Mouse (Mus musculus): ENCODE data around the gene Ccdc184. TPM values are rescaled to one million over a fixed set of nuclear protein-coding genes. Genes with fewer than 3 reads are reported as not detected.

Ccdc184 gene
- total RNA-seq, 1 experiment from 2014 or later: 0.10 TPM

- peak; percentile 89 to 98 for ATAC-seq (replicated peaks in 1 of 2; ENCODE audit: insufficient read depth in 1 of 2, low FRiP score in 2 of 2, low TSS enrichment in 1 of 2, low read depth in 1 of 2, poor library complexity in 2 of 2, severe bottlenecking in 2 of 2)
These were observed 14.3 kb downstream of the Ccdc184 start for GRCm38 (mm10) chr15:98181132-98181711.

- ATAC-seq (replicated peaks in 1 of 2; ENCODE audit: insufficient read depth in 1 of 2, low FRiP score in 2 of 2, low TSS enrichment in 1 of 2, low read depth in 1 of 2, poor library complexity in 2 of 2, severe bottlenecking in 2 of 2): no peak
These were observed 15.1 kb downstream of the Ccdc184 start for GRCm38 (mm10) chr15:98181856-98182570.

- ATAC-seq (replicated peaks in 1 of 2; ENCODE audit: insufficient read depth in 1 of 2, low FRiP score in 2 of 2, low TSS enrichment in 1 of 2, low read depth in 1 of 2, poor library complexity in 2 of 2, severe bottlenecking in 2 of 2): no peak
These were observed 17.5 kb downstream of the Ccdc184 start for GRCm38 (mm10) chr15:98184456-98184855.

GRCm38 (mm10) chr15:98195442-98195841 lies 28.5 kb downstream of the Ccdc184 start, which contains the start of gene Olfr288:
Gene Olfr288 (minus strand): TSS chr15:98195542.
- ATAC-seq (replicated peaks in 1 of 2; ENCODE audit: insufficient read depth in 1 of 2, low FRiP score in 2 of 2, low TSS enrichment in 1 of 2, low read depth in 1 of 2, poor library complexity in 2 of 2, severe bottlenecking in 2 of 2): no peak

- ATAC-seq (replicated peaks in 1 of 2; ENCODE audit: insufficient read depth in 1 of 2, low FRiP score in 2 of 2, low TSS enrichment in 1 of 2, low read depth in 1 of 2, poor library complexity in 2 of 2, severe bottlenecking in 2 of 2): no peak
These were observed 42.7 kb downstream of the Ccdc184 start for GRCm38 (mm10) chr15:98209676-98210075.

- no peak for ATAC-seq (replicated peaks in 1 of 2; ENCODE audit: insufficient read depth in 1 of 2, low FRiP score in 2 of 2, low TSS enrichment in 1 of 2, low read depth in 1 of 2, poor library complexity in 2 of 2, severe bottlenecking in 2 of 2)
These were observed 46.4 kb downstream of the Ccdc184 start for GRCm38 (mm10) chr15:98213336-98213870.

GRCm38 (mm10) chr15:98214130-98214529 lies 47.2 kb downstream of the Ccdc184 start:
- ATAC-seq (replicated peaks in 1 of 2; ENCODE audit: insufficient read depth in 1 of 2, low FRiP score in 2 of 2, low TSS enrichment in 1 of 2, low read depth in 1 of 2, poor library complexity in 2 of 2, severe bottlenecking in 2 of 2): no peak

Other genes with a start within 250 kb of the Ccdc184 start
- 36.1 and 45.1 TPM in 2 replicates for gene Tmem106c, start 203.0 kb upstream of the Ccdc184 start, total RNA-seq (2017)
- not detected in 2 replicates for gene Col2a1, start 162.5 kb upstream of the Ccdc184 start, total RNA-seq (2017)
- gene Pfkm, start 74.6 kb upstream of the Ccdc184 start, total RNA-seq (2017): 38.0 and 41.3 TPM in 2 replicates
- 58.2 and 63.0 TPM in 2 replicates for gene Senp1, start 73.4 kb upstream of the Ccdc184 start, total RNA-seq (2017)
- gene Asb8, start 1.5 kb upstream of the Ccdc184 start, total RNA-seq (2017): 17.2 and 20.4 TPM in 2 replicates
- gene Olfr288, start 28.4 kb downstream of the Ccdc184 start, total RNA-seq (2017): not detected in 2 replicates
- not detected in 2 replicates for gene Gm44579, start 53.8 kb downstream of the Ccdc184 start, total RNA-seq (2017)
- gene Olfr287, start 53.9 kb downstream of the Ccdc184 start, total RNA-seq (2017): not detected in 2 replicates
- gene Olfr286, start 67.3 kb downstream of the Ccdc184 start, total RNA-seq (2017): not detected in 2 replicates
- not detected in 2 replicates for gene H1fnt, start 90.1 kb downstream of the Ccdc184 start, total RNA-seq (2017)
- gene Zfp641, start 129.0 kb downstream of the Ccdc184 start, total RNA-seq (2017): not detected in 2 replicates
- not detected in 2 replicates for gene Olfr285, start 150.2 kb downstream of the Ccdc184 start, total RNA-seq (2017)
- not detected in 2 replicates for gene Olfr284, start 173.8 kb downstream of the Ccdc184 start, total RNA-seq (2017)
- not detected in 2 replicates for gene Olfr283, start 213.8 kb downstream of the Ccdc184 start, total RNA-seq (2017)